Mouse (Mus musculus) T-cell, adult 66 days (primary cell): ENCODE data around the gene Aste1. TPM values are rescaled to one million over a fixed set of nuclear protein-coding genes. Genes with fewer than 3 reads are reported as not detected.

Experiments used
- total RNA-seq, 2 experiments: library from RNA; stranded (reverse); gene quantifications; 3 replicates in 1 of 2; 4 replicates in 1 of 2; pipeline ENCODE4 v1.2.4; 2023

Aste1 gene
- 10 to 100 TPM; 27.8 to 40.2 TPM for total RNA-seq

DNA sequence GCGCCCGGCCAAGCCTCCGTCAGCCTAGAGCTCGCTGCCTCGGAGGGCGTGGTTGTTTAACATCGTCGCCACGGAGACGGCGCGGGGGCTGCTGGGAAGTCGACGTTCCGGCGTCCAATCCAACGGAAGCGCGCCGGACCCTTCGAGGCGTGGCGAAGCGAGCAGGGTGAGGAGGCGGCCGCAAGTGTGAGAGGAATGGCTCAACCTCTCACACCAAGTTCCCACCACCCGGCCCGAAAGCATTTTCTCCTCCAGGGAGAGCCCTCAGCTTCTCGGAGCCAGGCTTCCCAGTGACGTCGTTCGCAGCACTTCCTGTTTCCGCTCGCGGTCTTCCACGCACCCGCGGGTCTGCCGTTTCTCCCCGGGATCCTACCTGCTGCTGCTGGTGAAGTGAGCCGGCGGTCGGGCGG, at the start of gene Aste1, which contains the start of gene Nek11:
Aste1 (plus strand) TSS at position 175 of the 410 bp plus-strand sequence.
Nek11 (minus strand) TSS at position 307 of the 410 bp plus-strand sequence.

Other genes with a start within 250 kb of the Aste1 start
- under 1 TPM; 0.23 to 0.30 TPM for gene Nek11, start 132 bp downstream of the Aste1 start, total RNA-seq
- 10 to 100 TPM; 62.1 to 65.5 TPM for gene Atp2c1, start 131.9 kb downstream of the Aste1 start, total RNA-seq
- gene Pik3r4, start 247.6 kb downstream of the Aste1 start, total RNA-seq, result 10 to 100 TPM; 36.0 to 51.9 TPM